Mouse (Mus musculus) stomach, postnatal 0 days (tissue): ENCODE measurements around the gene Dqx1.

ENCODE experiments used
- CTCF ChIP-seq: IDR thresholded peaks from 2 replicates; pipeline ENCODE4 v1.5.1; 2016; ENCODE audit warnings: antibody characterized with exemption, low read depth, mild to moderate bottlenecking, moderate library complexity
- EP300 ChIP-seq: optimal IDR thresholded peaks from 2 replicates; pipeline ENCODE3; 2016; ENCODE audit warnings: antibody characterized with exemption

- TF ChIP-seq EP300 (no peak), CTCF (no peak)
Measured at GRCm38 (mm10) chr6:83034463-83035055, 23.1 kb upstream of the Dqx1 start.
